Comparison of ENCODE assay signal across 23 mouse cellular contexts in the genomic region with DNA sequence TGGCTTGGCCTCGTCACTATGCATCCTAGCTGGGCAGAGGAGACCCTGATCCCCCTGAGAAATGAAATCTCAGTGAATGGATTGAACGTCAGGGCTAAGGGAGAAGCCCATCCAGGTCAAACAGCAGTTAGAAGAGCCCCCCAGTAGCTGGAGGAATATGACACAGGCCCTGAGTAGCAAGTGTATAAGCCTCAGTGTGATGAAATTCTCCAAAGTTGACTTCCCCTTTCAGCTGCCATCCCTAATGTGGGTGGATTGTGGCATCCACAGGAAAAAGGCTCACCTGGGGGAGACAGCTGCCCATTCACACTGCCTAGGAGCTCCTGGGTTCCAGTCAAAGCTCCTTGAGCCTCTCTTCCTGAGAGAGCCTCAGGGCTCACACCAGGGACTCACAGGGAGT. TPM values are rescaled to one million over a fixed set of nuclear protein-coding genes. Genes with fewer than 3 reads are reported as not detected.
A peak's percentile ranks its signal among the peaks of the same experiment; 100 is the strongest.
DNase-seq lines count a peak whose midpoint lies in the region; ATAC-seq lines count a peak whose summit lies in the region.
"Had no signal": no experiment of that assay in that cellular context is flagged by ENCODE, and none has a peak within 500 bp of the region (broad histone marks: within the 10 kb centered on the region; RNA-seq: fewer than 3 reads in every experiment).

No protein-coding gene starts in this region.

- H3K4me1 ChIP-seq in megakaryocyte, embryonic 14.5 days = peaks cover 61% of the 10 kb centered on the region
- H3K4me1 ChIP-seq: embryonic facial prominence, embryonic 12.5 days; forebrain, embryonic 13.5 days; forebrain, embryonic 15.5 days had no signal

- 0 out of 2 replicates have a peak, but pooled peaks cover 5% of the 10 kb centered on the region for H3K9me3 ChIP-seq in megakaryocyte, embryonic 14.5 days
- H3K9me3 ChIP-seq: embryonic facial prominence, embryonic 10.5 days; embryonic facial prominence, embryonic 12.5 days; forebrain, embryonic 13.5 days; forebrain, embryonic 15.5 days; G1E had no signal

- peak; percentile 81 for ATAC-seq in granulocyte monocyte progenitor cell, adult 5-6 weeks (replicated peaks; ENCODE audit: poor library complexity, severe bottlenecking)
- ATAC-seq: CD4-positive, CD25-positive, alpha-beta regulatory T cell, adult 4 months; forebrain, embryonic 13.5 days; forebrain, embryonic 15.5 days; forebrain, postnatal 0 days had no signal

- peak; percentile 34 for DNase-seq in 3T3-L1 (ENCODE audit: low read depth, low spot score)
- no peak for DNase-seq in left cerebral cortex, postnatal 14 days (ENCODE audit: low spot score in 2 of 2)
- no peak for DNase-seq in cerebellum, postnatal 10 days
- no peak for DNase-seq in gastrocnemius, postnatal 25 days
- DNase-seq: adrenal gland, adult 2 months; adrenal gland, postnatal 10 days; adrenal gland, postnatal 25 days; B cell, adult 2 months; cerebellum, adult 11 months; cerebellum, adult 18-20 months; cerebellum, adult 8-10 months; cerebellum, adult 9-11 months; cerebellum, postnatal 25 days; forebrain, postnatal 0 days had no signal

- peak overlapping the region; percentile 42 for H3K4me3 ChIP-seq in megakaryocyte, embryonic 14.5 days (replicated peaks)
- H3K4me3 ChIP-seq: embryonic facial prominence, embryonic 10.5 days; embryonic facial prominence, embryonic 12.5 days; forebrain, embryonic 13.5 days; forebrain, embryonic 15.5 days had no signal

- H3K36me3 ChIP-seq in megakaryocyte, embryonic 14.5 days (replicated peaks; ENCODE audit: low read length) = no peaks in the 10 kb centered on the region
- H3K36me3 ChIP-seq: embryonic facial prominence, embryonic 10.5 days; embryonic facial prominence, embryonic 12.5 days; forebrain, embryonic 15.5 days; G1E had no signal

- intact Hi-C loops in left cerebral cortex, postnatal 14 days (cut with DNase I) = no loop called here

- H3K27me3 ChIP-seq in megakaryocyte, embryonic 14.5 days (replicated peaks) = no peaks in the 10 kb centered on the region
- H3K27me3 ChIP-seq: CH12.LX; embryonic facial prominence, embryonic 12.5 days; forebrain, embryonic 13.5 days; forebrain, embryonic 15.5 days had no signal

RNA-seq across cellular contexts. Expression of a gene that starts 20.4 kb away (rescaled TPM):
- not detected in 2 replicates for total RNA-seq in granulocyte monocyte progenitor cell, adult 5-6 weeks (2014; fragmentation: Nextera tagmentation)
- total RNA-seq in granulocyte monocyte progenitor cell, adult 5-6 weeks (2017) = not detected in 2 replicates
- polyA plus RNA-seq in megakaryocyte, embryonic 14.5 days (2012; ENCODE audit: insufficient read depth, low replicate concordance) = 3.7 and 20.1 TPM in 2 replicates
- 100 to 1,000 TPM in 1 of 2 experiments, 10 to 100 TPM in 1; 98.4 to 107 TPM for total RNA-seq in left cerebral cortex, postnatal 14 days (2021)
- total RNA-seq in gastrocnemius, postnatal 25 days (2021) = 1 to 10 TPM; 6.5 to 6.8 TPM
- total RNA-seq: G1E had no signal
- polyA plus RNA-seq: CD4-positive, CD25-positive, alpha-beta regulatory T cell, adult 4 months; G1E had no signal

Comparison
In these comparisons a context has a peak if more than half of its experiments do, and no peak if none do; other contexts are left out.
1. RNA of a gene that starts 20.4 kb away (total RNA-seq): 98.4 to 107 TPM in left cerebral cortex, postnatal 14 days; 6.5 to 6.8 TPM in gastrocnemius, postnatal 25 days and not detected in granulocyte monocyte progenitor cell, adult 5-6 weeks; every median in the first group is over 10 times any median in the second.